9 mouse cellular contexts compared by ENCODE assay signal in the genomic region with DNA sequence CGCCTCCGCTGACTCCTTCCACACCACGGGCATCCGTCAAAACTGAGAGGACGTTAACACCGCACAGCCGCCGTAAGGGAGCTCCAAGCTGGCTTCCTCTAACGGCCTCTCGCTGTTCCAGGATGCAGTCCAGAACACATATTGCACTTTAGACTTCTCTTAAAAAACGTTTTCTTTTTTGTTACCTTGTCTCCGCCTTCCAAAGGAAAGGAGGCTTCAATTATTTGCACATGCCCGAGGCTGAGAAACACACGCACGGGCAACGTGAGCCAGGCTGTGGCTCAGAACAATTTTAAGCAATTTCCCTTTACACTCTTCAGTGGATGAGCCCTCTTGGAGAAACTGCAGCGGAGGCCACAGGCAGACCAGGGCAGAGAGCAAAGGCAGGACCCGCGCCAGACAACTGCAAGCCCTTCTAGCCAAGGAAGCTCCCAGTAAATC. TPM values are rescaled to one million over a fixed set of nuclear protein-coding genes. Genes with fewer than 3 reads are reported as not detected.
A peak's percentile ranks its signal among the peaks of the same experiment; 100 is the strongest.
DNase-seq lines count a peak whose midpoint lies in the region; ATAC-seq and TF ChIP-seq lines count a peak whose summit lies in the region.
"Had no signal": no experiment of that assay in that cellular context is flagged by ENCODE, and none has a peak within 500 bp of the region (broad histone marks: within the 10 kb centered on the region; RNA-seq: fewer than 3 reads in every experiment).

No protein-coding gene starts in this region.

- no peaks in the 10 kb centered on the region for H3K4me1 ChIP-seq in neural tube, embryonic 14.5 days (ENCODE audit: control insufficient read depth, insufficient read depth, low read length)
- H3K4me1 ChIP-seq in midbrain, postnatal 0 days (ENCODE audit: insufficient read depth, low read length) = peaks cover 5% of the 10 kb centered on the region; the same call in 1 of the 2 replicates

- TF ChIP-seq CTCF in midbrain, postnatal 0 days (IDR thresholded peaks at IDR 0.05) = no peak

- no peak overlapping the region for H3K4me3 ChIP-seq in neural tube, embryonic 14.5 days (ENCODE audit: low read depth, low read length)
- H3K4me3 ChIP-seq in midbrain, postnatal 0 days (ENCODE audit: low read depth, low read length) = no peak overlapping the region
- H3K4me3 ChIP-seq: forebrain, embryonic 10.5 days had no signal

- intact Hi-C loops in gastrocnemius, postnatal 14 days (cut with DNase I; ENCODE audit: low total_unique reads) = no loop called here

- H3K4me2 ChIP-seq in neural tube, embryonic 14.5 days (ENCODE audit: low read depth, low read length) = no peak overlapping the region
- no peak overlapping the region for H3K4me2 ChIP-seq in midbrain, postnatal 0 days (ENCODE audit: low read depth, low read length, poor library complexity, severe bottlenecking)

- no peak overlapping the region for H3K9ac ChIP-seq in neural tube, embryonic 14.5 days (replicated peaks; ENCODE audit: low read depth, low read length)
- H3K9ac ChIP-seq in midbrain, postnatal 0 days (replicated peaks; ENCODE audit: low read length, poor library complexity, severe bottlenecking) = no peak overlapping the region

- H3K27ac ChIP-seq in neural tube, embryonic 14.5 days (ENCODE audit: low read depth, low read length) = 0 out of 2 replicates have a peak overlapping the region, but pooled peaks have one; percentile 10
- H3K27ac ChIP-seq in midbrain, postnatal 0 days (ENCODE audit: low read depth, low read length) = no peak overlapping the region
- H3K27ac ChIP-seq: forebrain, embryonic 10.5 days had no signal

- no peaks in the 10 kb centered on the region for H3K9me3 ChIP-seq in neural tube, embryonic 14.5 days (ENCODE audit: control insufficient read depth, low read length)
- H3K9me3 ChIP-seq in midbrain, postnatal 0 days (ENCODE audit: low read length) = no peaks in the 10 kb centered on the region
- H3K9me3 ChIP-seq: forebrain, embryonic 10.5 days had no signal

- no peak for ATAC-seq in neural tube, embryonic 14.5 days (ENCODE audit: low read depth)
- no peak for ATAC-seq in midbrain, postnatal 0 days (ENCODE audit: low FRiP score)

- WGBS in neural tube, embryonic 14.5 days = 59% methylated on average over 19 of the region's 19 CpGs
- WGBS in midbrain, postnatal 0 days = 57% methylated on average over 19 of the region's 19 CpGs

- H3K36me3 ChIP-seq in neural tube, embryonic 14.5 days (ENCODE audit: control insufficient read depth, insufficient read depth, low read length) = no peaks in the 10 kb centered on the region
- no peaks in the 10 kb centered on the region for H3K36me3 ChIP-seq in midbrain, postnatal 0 days (ENCODE audit: insufficient read depth, low read length)
- H3K36me3 ChIP-seq: forebrain, embryonic 10.5 days had no signal

- peak; percentile 29 for DNase-seq in gastrocnemius, postnatal 14 days
- no peak for DNase-seq in gastrocnemius, adult 18-20 months (ENCODE audit: low spot score)
- no peak for DNase-seq in neural tube, embryonic 10.5 days (ENCODE audit: extremely low spot score, low spot score)
- peak; percentile 55 to 59 for DNase-seq in kidney, postnatal 36 days
- no peak for DNase-seq in right cerebral cortex, postnatal 36 days (ENCODE audit: low spot score in 2 of 2)
- DNase-seq in heart, adult 18-20 months = no peak
- no peak for DNase-seq in midbrain, postnatal 0 days (ENCODE audit: low spot score)

- no peaks in the 10 kb centered on the region for H3K27me3 ChIP-seq in neural tube, embryonic 14.5 days (ENCODE audit: control insufficient read depth, insufficient read depth, low read length)
- H3K27me3 ChIP-seq in midbrain, postnatal 0 days (ENCODE audit: insufficient read depth, low read length) = no peaks in the 10 kb centered on the region

RNA-seq across cellular contexts. Expression of gene Clmn, which starts 59.1 kb away (rescaled TPM):
- total RNA-seq in gastrocnemius, postnatal 14 days (2021) = 1 to 10 TPM; 2.3 to 2.5 TPM
- 1 to 10 TPM; 1.6 to 2.4 TPM for total RNA-seq in gastrocnemius, adult 18-20 months (2021)
- polyA plus RNA-seq in neural tube, embryonic 14.5 days (2014; fragmentation: Nextera tagmentation; extraction: Ambion mirVana) = 0.79 and 1.7 TPM in 2 replicates
- 1 to 10 TPM; 1.9 to 2.9 TPM for total RNA-seq in heart, adult 18-20 months (2021)
- total RNA-seq in midbrain, postnatal 0 days (2014; rRNA removed) = 2.2 and 3.1 TPM in 2 replicates
- 1.4 and 2.4 TPM in 2 replicates for polyA plus RNA-seq in midbrain, postnatal 0 days (2015; fragmentation: Nextera tagmentation; extraction: Ambion mirVana)

Comparison
In these comparisons a context has a peak if more than half of its experiments do, and no peak if none do; other contexts are left out.
1. DNase-seq: peak in gastrocnemius, postnatal 14 days (single experiment) and kidney, postnatal 36 days (2 of 2); none in gastrocnemius, adult 18-20 months (single experiment), neural tube, embryonic 10.5 days (single experiment), right cerebral cortex, postnatal 36 days (0 of 2), heart, adult 18-20 months (0 of 2) and midbrain, postnatal 0 days (single experiment).